Mouse (Mus musculus) inflammation-experienced regulatory T-cells, adult 16 weeks (primary cell): ENCODE data around the gene Tmem30b. TPM values are rescaled to one million over a fixed set of nuclear protein-coding genes. Genes with fewer than 3 reads are reported as not detected.

ENCODE experiments used
- polyA plus RNA-seq: library from polyadenylated mRNA; unstranded; fragments of 100-300 nt; shearing (Covaris generic); gene quantifications from one replicate; pipeline ENCODE4 v1.2.1, GENCODE M21; 2017

Gene Tmem30b
- polyA plus RNA-seq: 0.38 TPM

GRCm38 (mm10) chr12:73546086-73546711 is at the start of gene Tmem30b:
TSS of gene Tmem30b (minus strand) at chr12:73546392.

DNA sequence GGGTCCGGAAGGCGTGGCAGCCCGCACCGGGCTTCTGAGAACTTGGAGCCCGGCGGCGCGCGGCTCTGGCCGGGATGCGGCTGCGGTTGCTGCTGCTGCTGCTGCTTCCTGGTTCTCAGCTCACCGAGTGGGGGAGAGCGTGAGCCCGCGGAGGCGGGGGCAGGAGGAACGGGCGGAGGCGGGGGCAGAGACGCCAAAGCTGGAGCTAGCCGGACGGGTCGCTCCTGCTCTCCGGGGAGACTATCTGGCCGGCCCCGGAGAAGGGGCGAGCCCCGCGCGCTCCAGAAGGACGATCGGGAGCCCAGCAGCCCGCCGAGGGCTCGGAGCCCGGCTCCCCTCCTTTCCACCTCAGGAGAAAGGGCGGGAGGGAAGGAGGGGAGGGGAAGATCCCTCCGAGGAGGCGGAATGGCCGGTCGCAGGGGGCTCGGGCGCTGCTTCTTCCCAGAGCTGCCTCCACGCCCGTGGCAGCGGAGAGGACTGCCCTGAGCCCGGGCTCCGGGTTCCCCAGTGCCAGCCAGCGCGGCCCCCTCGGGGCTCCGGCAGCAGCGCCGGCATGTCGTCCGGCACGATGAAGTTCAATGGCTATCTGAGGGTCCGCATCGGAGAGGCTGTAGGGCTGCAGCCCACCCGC is 38.5 kb upstream of the Tmem30b start, which contains the start of gene Prkch:
TSS of gene Prkch (plus strand) at position 187 of the 631 bp plus-strand sequence.

Other genes with a start within 250 kb of the Tmem30b start
- gene Prkch, start 38.4 kb upstream of the Tmem30b start, polyA plus RNA-seq: 406 TPM